Mouse (Mus musculus) forebrain, embryonic 13.5 days (tissue): ENCODE data around the gene Rbm31y. TPM values are rescaled to one million over a fixed set of nuclear protein-coding genes. Genes with fewer than 3 reads are reported as not detected.
"Not testable (repeated sequence)": the region's sequence is repeated elsewhere in the genome, so short reads cannot be mapped to it uniquely, and the experiment has no call there.

ENCODE experiments used
- ATAC-seq: fragments of 200-750 bp; cut with Nextera tagmentation; 2 replicates; pipeline ENCODE4 v1.8.0; 2017
- H3K27ac ChIP-seq: fragments of 300-500 bp; sonication (generic); 2 replicates; pipeline ENCODE4 v1.5.1; 2015; ENCODE audit warnings: inconsistent platforms, mild to moderate bottlenecking, moderate library complexity
- H3K27me3 ChIP-seq: fragments of 300-500 bp; sonication (generic); 2 replicates; pipeline ENCODE4 v1.6.1; 2015; ENCODE audit warnings: mild to moderate bottlenecking, inconsistent platforms
- H3K36me3 ChIP-seq: fragments of 300-500 bp; sonication (generic); 2 replicates; pipeline ENCODE4 v1.6.1; 2015; ENCODE audit warnings: mild to moderate bottlenecking, inconsistent platforms; ENCODE audit not compliant: poor library complexity, severe bottlenecking
- H3K4me1 ChIP-seq: fragments of 300-500 bp; sonication (generic); 2 replicates; pipeline ENCODE4 v1.6.1; 2015; ENCODE audit warnings: inconsistent platforms
- H3K4me2 ChIP-seq: fragments of 300-500 bp; sonication (generic); 2 replicates; pipeline ENCODE4 v1.6.1; 2015; ENCODE audit warnings: inconsistent platforms, mild to moderate bottlenecking, moderate library complexity
- H3K4me3 ChIP-seq: fragments of 300-500 bp; sonication (generic); 2 replicates; pipeline ENCODE4 v1.5.1; 2015; ENCODE audit warnings: mild to moderate bottlenecking, inconsistent platforms
- H3K9ac ChIP-seq: fragments of 300-500 bp; sonication (generic); 2 replicates; pipeline ENCODE4 v1.6.1; 2015; ENCODE audit warnings: mild to moderate bottlenecking, inconsistent platforms
- H3K9me3 ChIP-seq: fragments of 300-500 bp; sonication (generic); replicated peaks from 2 replicates; pipeline ENCODE4 v1.6.1; 2016; ENCODE audit warnings: inconsistent platforms
- WGBS: fragments of 180-500 bp; shearing (Covaris S2); methylation state at CpG from one replicate; pipeline ENCODE4 v1.1.7; 2015; 5-methylcytosine and 5-hydroxymethylcytosine counted together
- polyA plus RNA-seq: library from polyadenylated mRNA; unstranded; fragments of >200 nt; fragmentation: Nextera tagmentation; extraction: Ambion mirVana; gene quantifications from 2 replicates; pipeline ENCODE4 v1.2.1, GENCODE M21; 2015

The Rbm31y gene
- not detected in 2 replicates for polyA plus RNA-seq

DNA sequence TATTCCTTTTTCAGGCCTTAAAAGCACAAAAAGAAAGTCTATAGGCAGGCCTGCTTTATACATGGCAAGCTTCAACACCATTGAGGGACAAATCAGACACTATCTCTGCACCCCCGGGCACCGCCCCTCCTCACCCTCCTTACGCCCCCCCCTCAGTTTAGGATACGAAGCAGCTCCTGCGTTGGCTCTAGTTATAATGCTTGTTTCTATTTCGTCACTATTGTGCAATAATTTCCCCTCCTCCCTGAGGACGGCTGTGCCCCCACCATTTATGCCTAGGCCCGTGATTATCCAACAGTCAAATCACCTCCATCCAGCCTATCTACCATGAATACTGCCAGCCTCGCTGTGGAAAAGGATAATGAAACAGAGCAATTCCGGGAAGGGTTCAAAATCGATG lies at the start of gene Rbm31y:
Rbm31y (plus strand) TSS at position 301 of the 400 bp plus-strand sequence.
- H3K36me3 ChIP-seq, H3K27ac ChIP-seq, H3K4me1 ChIP-seq, H3K9me3 ChIP-seq, H3K4me2 ChIP-seq, ATAC-seq, H3K27me3 ChIP-seq, H3K4me3 ChIP-seq, H3K9ac ChIP-seq: not testable (repeated sequence)
- WGBS = no CpG with 5 or more reads among the region's 11 CpGs
